Mouse (Mus musculus): ENCODE results near the gene Stk35.

The Stk35 gene

DNA sequence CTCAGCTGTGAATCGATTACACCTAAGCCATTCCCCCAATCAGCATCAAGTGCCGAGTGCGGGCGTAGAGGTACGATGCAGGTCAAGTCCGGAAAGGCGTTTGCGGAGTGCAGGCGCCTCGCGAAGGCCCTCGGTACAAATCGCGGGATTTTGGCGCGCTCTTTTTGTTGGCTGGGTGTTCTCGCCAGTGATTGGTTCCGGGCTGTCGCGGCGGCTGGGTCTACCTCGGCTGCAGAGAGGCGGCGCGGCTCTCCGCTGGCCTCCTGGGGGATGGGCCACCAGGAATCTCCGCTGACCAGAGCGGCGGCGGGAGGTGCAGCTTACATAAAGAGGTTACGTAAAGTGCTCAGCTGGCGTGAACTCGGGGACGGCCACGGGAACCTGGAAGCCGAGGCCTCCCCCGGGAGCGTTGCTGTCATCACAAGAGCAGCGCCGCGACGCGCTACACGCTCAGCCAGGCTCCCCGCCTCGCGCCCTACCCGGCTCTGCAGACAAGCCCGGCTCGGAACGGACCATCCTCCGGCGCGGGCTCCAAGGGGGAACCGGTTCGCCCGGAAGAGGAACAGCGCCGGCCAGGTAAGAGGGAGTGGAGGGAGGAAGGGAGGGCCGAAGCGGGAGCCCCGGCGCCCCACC is at the start of gene Stk35:
Stk35 (plus strand) TSS at position 247 of the 633 bp plus-strand sequence.
- DNase-seq, result peak; percentile 96

- DNase-seq, result no peak
These were observed 18.3 kb upstream of the Stk35 start for GRCm38 (mm10) chr2:129782046-129782445.

- no peak for DNase-seq
These were observed 3.8 kb upstream of the Stk35 start for GRCm38 (mm10) chr2:129796501-129796900.

- DNase-seq, result no peak
These were observed 2.6 kb upstream of the Stk35 start for GRCm38 (mm10) chr2:129797709-129798108.

DNA sequence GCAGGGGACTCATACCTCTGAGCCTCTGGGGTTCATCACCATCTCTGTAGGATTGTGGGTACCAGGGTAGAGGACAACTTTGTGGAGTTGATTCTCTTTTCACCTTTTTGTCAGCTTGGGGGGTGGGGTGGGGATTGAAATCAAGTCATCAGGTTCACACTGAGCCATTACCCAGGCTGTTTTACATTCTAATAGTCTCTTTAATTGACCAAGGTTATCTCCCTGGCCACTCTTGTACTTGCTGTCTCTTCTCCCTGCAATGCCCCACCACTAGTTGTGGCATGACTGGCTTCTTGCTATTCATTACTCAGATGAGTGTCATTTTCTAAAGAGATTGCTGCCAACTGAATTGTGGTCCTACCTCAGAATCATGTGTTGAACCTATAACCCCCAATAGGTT is 1.9 kb upstream of the Stk35 start:
- no peak for DNase-seq

DNA sequence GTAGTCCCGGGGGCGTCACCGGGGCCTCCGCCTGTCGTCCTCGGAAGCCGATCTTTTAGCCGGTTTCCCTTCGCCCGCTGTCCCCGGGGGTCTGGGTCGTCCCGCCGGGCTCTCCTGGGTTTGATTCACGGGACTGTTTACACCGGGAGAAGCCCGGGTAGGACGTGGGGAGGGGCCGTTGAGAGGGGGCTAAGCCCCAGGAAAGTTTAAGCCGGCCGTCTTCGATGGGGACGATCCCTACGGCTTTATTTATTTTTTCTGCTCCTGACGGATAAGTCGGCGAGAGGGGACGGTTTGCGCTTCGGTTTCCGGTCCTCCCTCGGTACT is 550 bp downstream of the Stk35 start:
- DNase-seq, result no peak

- DNase-seq, result peak; percentile 89
These were observed 1.1 kb downstream of the Stk35 start for GRCm38 (mm10) chr2:129801231-129802029.

DNA sequence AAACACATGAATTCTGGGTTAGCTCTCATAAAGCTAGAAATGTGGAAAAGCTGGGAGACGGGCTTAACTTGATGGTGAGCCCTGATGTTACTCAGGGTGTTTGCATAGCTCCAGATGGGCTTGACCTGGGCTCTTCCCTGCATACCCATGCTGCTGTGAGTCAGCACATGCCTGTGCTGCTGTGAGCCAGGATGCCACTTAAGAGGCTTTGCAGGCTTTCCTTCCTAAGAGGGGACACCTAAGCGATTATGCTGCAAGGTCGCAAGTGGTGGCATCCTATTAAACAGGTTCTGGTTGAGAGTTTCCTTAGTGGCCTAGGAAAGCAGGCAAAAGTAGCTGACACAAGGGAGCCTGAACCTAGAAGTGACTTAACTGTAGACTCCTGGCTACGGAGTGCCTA is 5.2 kb downstream of the Stk35 start:
- DNase-seq, result no peak

GRCm38 (mm10) chr2:129806486-129806885 is 6.2 kb downstream of the Stk35 start:
- no peak for DNase-seq

DNA sequence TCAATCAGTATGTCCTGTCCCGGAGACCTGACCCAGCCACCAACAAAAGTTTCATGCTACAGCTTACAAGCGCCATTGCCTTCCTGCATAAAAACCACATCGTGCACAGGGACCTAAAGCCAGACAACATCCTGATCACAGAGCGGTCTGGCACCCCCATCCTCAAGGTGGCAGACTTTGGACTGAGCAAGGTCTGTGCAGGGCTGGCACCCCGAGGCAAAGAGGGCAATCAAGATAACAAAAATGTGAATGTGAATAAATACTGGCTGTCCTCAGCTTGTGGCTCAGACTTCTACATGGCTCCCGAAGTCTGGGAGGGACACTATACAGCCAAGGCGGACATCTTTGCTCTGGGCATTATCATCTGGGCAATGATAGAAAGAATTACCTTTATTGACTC is 10.2 kb downstream of the Stk35 start:
- no peak for DNase-seq

- DNase-seq, result no peak
These were observed 13.7 kb downstream of the Stk35 start for GRCm38 (mm10) chr2:129814033-129814432.

GRCm38 (mm10) chr2:129815076-129815475 is 14.8 kb downstream of the Stk35 start:
- no peak for DNase-seq

DNA sequence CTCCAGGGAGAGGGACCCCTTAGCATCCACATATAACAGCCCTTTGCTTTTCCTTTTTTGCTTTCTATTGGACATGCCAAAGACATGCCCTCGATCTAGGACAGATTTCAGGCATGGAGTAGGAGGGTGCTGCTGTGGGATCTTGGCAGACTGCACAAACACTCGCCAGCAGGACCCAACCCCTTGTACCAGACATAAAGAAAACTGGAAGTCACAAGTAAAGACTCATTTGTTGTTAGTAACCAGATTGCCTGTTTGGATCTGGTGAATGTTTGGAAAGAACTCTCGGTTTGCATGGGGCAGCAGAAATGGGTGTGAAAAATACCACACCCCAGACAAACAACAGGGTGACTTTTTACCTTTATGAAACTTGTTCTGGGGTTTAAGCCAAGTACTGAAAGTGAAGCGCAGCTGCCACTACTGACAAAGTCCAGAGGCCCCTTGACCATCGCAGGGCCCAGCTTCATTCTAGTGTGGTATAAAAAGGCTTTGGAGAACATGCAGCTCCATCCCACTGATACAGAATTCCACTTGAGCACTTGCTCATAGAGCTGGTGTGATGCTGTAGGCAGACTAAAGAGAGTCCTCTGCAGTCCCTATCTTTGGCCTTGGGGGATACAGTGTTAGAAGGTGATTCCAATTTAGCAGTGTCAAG is 17.4 kb downstream of the Stk35 start:
- DNase-seq, result no peak

- no peak for DNase-seq
These were observed 18.6 kb downstream of the Stk35 start for GRCm38 (mm10) chr2:129818868-129819267.

DNA sequence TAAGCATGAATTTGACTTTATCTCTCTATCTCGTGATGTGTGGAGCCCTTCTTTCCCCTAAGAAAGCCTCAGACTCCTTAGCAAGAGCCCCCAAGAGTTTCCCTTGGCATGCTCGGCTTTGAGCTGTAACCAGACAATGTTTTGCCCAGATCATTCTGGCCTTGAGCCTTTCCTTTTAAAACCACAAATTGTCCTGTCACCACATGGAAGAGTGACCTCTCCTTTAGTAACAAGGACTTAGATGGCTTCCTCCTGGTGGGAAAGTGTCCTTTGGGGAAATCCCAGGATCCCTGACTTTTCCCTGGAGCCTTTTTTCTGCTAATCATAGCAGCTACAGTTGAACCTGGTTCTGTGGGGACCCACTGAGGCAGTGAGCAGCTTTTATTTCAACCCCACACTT is 19.2 kb downstream of the Stk35 start:
- no peak for DNase-seq

GRCm38 (mm10) chr2:129819951-129820350 is 19.6 kb downstream of the Stk35 start:
- DNase-seq, result no peak

DNA sequence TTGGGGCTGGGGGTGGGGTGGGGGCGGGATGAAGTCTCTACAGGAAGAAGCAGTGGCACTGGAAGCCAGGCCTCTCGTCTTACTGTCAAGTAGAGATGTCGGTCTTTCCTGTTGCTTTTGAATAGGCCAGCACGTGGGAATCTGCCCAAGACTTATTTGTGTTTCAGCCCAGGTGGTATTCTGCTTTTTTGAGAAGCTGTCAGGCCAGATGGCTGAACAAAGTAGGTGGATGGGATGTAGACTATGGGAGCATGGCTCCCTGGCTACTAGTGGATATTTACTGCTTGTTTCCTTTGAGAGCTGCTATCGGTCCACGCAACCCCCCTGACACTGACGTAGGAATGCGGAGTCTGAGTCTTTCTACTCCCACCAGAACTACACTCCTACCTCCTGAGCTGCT is 20.7 kb downstream of the Stk35 start:
- DNase-seq, result no peak

- DNase-seq, result no peak
These were observed 21.3 kb downstream of the Stk35 start for GRCm38 (mm10) chr2:129821568-129821967.

GRCm38 (mm10) chr2:129823310-129823709 is 23.0 kb downstream of the Stk35 start:
- no peak for DNase-seq

GRCm38 (mm10) chr2:129824254-129824653 is 23.9 kb downstream of the Stk35 start:
- DNase-seq, result no peak

DNA sequence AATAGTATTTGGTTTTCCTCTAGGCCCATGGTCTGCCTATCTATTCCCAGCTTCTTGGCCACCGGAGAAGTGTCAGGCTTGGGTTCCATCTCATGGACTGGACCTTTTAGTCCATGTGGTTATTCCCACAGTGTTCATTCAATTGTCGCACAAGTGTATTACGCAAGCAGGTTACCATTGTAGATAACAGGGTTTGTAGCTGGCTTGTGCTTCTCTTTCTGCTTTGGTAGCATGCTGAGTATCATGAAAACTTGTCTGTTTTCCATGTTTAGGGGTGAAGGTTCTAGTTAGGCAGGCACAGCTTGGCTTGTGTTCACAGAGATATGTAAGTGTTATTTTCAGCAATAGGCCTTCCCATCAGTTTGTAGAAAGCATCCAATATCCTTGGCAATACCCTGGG is 25.8 kb downstream of the Stk35 start:
- no peak for DNase-seq

DNA sequence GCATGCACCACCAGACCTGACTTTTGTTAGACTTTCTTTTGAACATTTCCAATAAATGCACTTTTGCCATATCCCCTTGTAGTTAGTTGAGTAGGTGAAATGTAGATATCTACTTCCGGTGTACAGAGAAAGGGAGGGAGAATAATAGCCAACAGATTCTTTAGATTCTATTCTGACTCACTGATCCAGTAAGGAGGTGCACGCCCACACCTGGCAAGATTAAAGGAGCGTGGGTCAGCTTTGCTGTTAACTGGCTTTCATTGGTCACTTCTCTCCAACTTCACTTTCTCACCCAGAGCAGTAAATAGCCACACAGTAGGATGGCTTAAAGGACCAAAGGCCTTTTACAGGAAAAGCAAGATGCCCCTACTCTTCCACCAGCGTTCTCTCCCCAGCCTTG is 32.7 kb downstream of the Stk35 start:
- DNase-seq, result no peak

DNA sequence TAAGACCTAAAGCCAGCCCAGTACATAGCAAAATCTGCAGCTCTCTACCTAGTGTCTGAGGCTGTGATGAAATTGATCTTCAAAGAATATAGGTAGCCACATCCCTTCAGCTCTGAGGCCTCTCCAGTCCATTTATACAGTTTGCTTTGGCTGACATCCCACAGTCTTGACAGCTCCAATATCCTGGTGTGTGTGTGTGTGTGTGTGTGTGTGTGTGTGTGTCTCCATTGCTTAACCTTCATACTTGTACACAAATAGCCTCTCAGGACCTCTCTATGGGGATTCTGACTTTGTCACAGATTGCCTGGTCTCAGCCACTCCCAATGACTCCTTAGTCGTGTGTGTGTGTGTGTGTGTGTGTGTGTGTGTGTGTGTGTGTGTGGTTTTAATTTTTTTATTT is 33.9 kb downstream of the Stk35 start:
- no peak for DNase-seq

- DNase-seq, result no peak
These were observed 34.6 kb downstream of the Stk35 start for GRCm38 (mm10) chr2:129834881-129835280.
